In genomic region chr16:8747772-8748171, GRCm38 (mm10) we compare ENCODE assay signal across 19 mouse cellular contexts. TPM values are rescaled to one million over a fixed set of nuclear protein-coding genes. Genes with fewer than 3 reads are reported as not detected.
DNase-seq lines count a peak whose midpoint lies in the region; ATAC-seq and TF ChIP-seq lines count a peak whose summit lies in the region.
"Had no signal": no experiment of that assay in that cellular context is flagged by ENCODE, and none has a peak within 500 bp of the region (broad histone marks: within the 10 kb centered on the region; RNA-seq: fewer than 3 reads in every experiment).

No protein-coding gene starts in this region.

- H3K4me2 ChIP-seq in liver, embryonic 15.5 days = peak overlapping the region; percentile 43
- H3K4me2 ChIP-seq: heart, embryonic 11.5 days; hindbrain, embryonic 13.5 days; intestine, embryonic 15.5 days; limb, embryonic 15.5 days; neural tube, embryonic 13.5 days had no signal

- intact Hi-C loops in left cerebral cortex, postnatal 4 days (cut with DNase I) = no loop called here
- intact Hi-C loops in left cerebral cortex, postnatal 25 days (cut with DNase I) = no loop called here
- intact Hi-C loops in heart, postnatal 14 days (cut with DNase I) = no loop called here

- no peak for TF ChIP-seq POLR2A in ES-Bruce4 (IDR thresholded peaks at IDR 0.05; ENCODE audit: insufficient read depth, low read length)
- TF ChIP-seq POLR2A in bone marrow, adult 2 months (IDR thresholded peaks at IDR 0.05; ENCODE audit: borderline replicate concordance, control insufficient read depth, low read depth, low read length) = no peak

- H3K9me3 ChIP-seq in ES-Bruce4 (replicated peaks; ENCODE audit: control insufficient read depth, insufficient read depth, low read length, poor library complexity, severe bottlenecking) = no peaks in the 10 kb centered on the region
- no peaks in the 10 kb centered on the region for H3K9me3 ChIP-seq in liver, embryonic 15.5 days (replicated peaks)
- H3K9me3 ChIP-seq: hindbrain, embryonic 13.5 days; intestine, embryonic 15.5 days; limb, embryonic 15.5 days; neural tube, embryonic 13.5 days had no signal

- no peak overlapping the region; the same call in 1 of the 2 replicates for H3K4me3 ChIP-seq in ES-Bruce4 (ENCODE audit: low read depth, low read length)
- H3K4me3 ChIP-seq in bone marrow, adult 2 months (replicated peaks; ENCODE audit: control insufficient read depth, low read depth, low read length) = no peak overlapping the region
- H3K4me3 ChIP-seq in liver, embryonic 15.5 days (replicated peaks) = no peak overlapping the region; the same call in 1 of the 2 replicates
- H3K4me3 ChIP-seq: hindbrain, embryonic 13.5 days; intestine, embryonic 15.5 days; layer of hippocampus, adult 2 months; limb, embryonic 15.5 days; neural tube, embryonic 13.5 days had no signal

- H3K4me1 ChIP-seq in ES-Bruce4 (ENCODE audit: control insufficient read depth, insufficient read depth, low read length) = peaks cover 13% of the 10 kb centered on the region
- peaks cover 12% of the 10 kb centered on the region for H3K4me1 ChIP-seq in bone marrow, adult 2 months (ENCODE audit: control insufficient read depth, insufficient read depth, low read length)
- H3K4me1 ChIP-seq in liver, embryonic 15.5 days (replicated peaks) = peaks cover 98% of the 10 kb centered on the region
- H3K4me1 ChIP-seq: hindbrain, embryonic 13.5 days; intestine, embryonic 15.5 days; limb, embryonic 15.5 days; neural tube, embryonic 13.5 days had no signal

- no peak for ATAC-seq in liver, embryonic 15.5 days (ENCODE audit: insufficient read depth)
- ATAC-seq: CD4-positive, CD25-positive, alpha-beta regulatory T cell, adult 4 months; forebrain, postnatal 0 days; intestine, embryonic 15.5 days had no signal

- H3K9ac ChIP-seq in ES-Bruce4 (ENCODE audit: low read depth, poor library complexity, severe bottlenecking) = no peak overlapping the region
- H3K9ac ChIP-seq in liver, embryonic 15.5 days = peak overlapping the region; percentile 30
- H3K9ac ChIP-seq: forebrain, postnatal 0 days; hindbrain, embryonic 13.5 days; intestine, embryonic 15.5 days; limb, embryonic 15.5 days; neural tube, embryonic 13.5 days had no signal

- peak overlapping the region; percentile 87 for H3K27ac ChIP-seq in ES-Bruce4 (ENCODE audit: insufficient read depth, low read length)
- peak overlapping the region; percentile 70 for H3K27ac ChIP-seq in bone marrow, adult 2 months (ENCODE audit: control insufficient read depth, insufficient read depth, low read depth, low read length, poor library complexity)
- peak overlapping the region; percentile 94 for H3K27ac ChIP-seq in liver, embryonic 15.5 days (replicated peaks)
- H3K27ac ChIP-seq: hindbrain, embryonic 13.5 days; intestine, embryonic 15.5 days; layer of hippocampus, adult 2 months; limb, embryonic 15.5 days; neural tube, embryonic 13.5 days; stomach, postnatal 0 days had no signal

- 15% methylated on average over 3 of the region's 3 CpGs for WGBS in bone marrow, adult 2 months
- WGBS in liver, embryonic 15.5 days (ENCODE audit: insufficient replicate concordance) = 27% methylated on average over 3 of the region's 3 CpGs

- TF ChIP-seq EP300 in ES-Bruce4 (IDR thresholded peaks at IDR 0.05; ENCODE audit: insufficient read depth, low read depth, low read length) = no peak

- peak; percentile 57 for DNase-seq in splenic B cell, adult 2 months (ENCODE audit: low read depth, low spot score)
- no peak for DNase-seq in left cerebral cortex, postnatal 4 days
- DNase-seq in left cerebral cortex, postnatal 25 days (ENCODE audit: low spot score in 2 of 2) = no peak
- DNase-seq in heart, postnatal 14 days = no peak
- DNase-seq: cerebellum, adult 9-11 months; forebrain, postnatal 0 days; midbrain, embryonic 14.5 days had no signal

- no peaks in the 10 kb centered on the region for H3K27me3 ChIP-seq in ES-Bruce4 (ENCODE audit: control insufficient read depth, insufficient read depth, low read length, poor library complexity, severe bottlenecking)
- no peaks in the 10 kb centered on the region for H3K27me3 ChIP-seq in liver, embryonic 15.5 days
- H3K27me3 ChIP-seq in splenic B cell, adult 2 months (ENCODE audit: control insufficient read depth, insufficient read depth, low read length, poor library complexity, severe bottlenecking) = no peaks in the 10 kb centered on the region
- H3K27me3 ChIP-seq: hindbrain, embryonic 13.5 days; intestine, embryonic 15.5 days; limb, embryonic 15.5 days; neural tube, embryonic 13.5 days; Patski had no signal

- no peak for TF ChIP-seq CTCF in ES-Bruce4 (IDR thresholded peaks at IDR 0.05; ENCODE audit: low read depth, low read length)
- TF ChIP-seq CTCF in bone marrow, adult 2 months (IDR thresholded peaks at IDR 0.05; ENCODE audit: control insufficient read depth, insufficient read depth, low read length) = no peak

- peaks cover 7% of the 10 kb centered on the region; the same call in 1 of the 2 replicates for H3K36me3 ChIP-seq in ES-Bruce4 (ENCODE audit: control insufficient read depth, insufficient read depth, low read length, poor library complexity, severe bottlenecking)
- H3K36me3 ChIP-seq in liver, embryonic 15.5 days (replicated peaks) = no peaks in the 10 kb centered on the region
- no peaks in the 10 kb centered on the region for H3K36me3 ChIP-seq in splenic B cell, adult 2 months (ENCODE audit: control insufficient read depth, insufficient read depth, low read length, poor library complexity, severe bottlenecking)
- H3K36me3 ChIP-seq: hindbrain, embryonic 13.5 days; intestine, embryonic 15.5 days; limb, embryonic 15.5 days; neural tube, embryonic 13.5 days had no signal

RNA-seq across cellular contexts. Expression of gene Usp7, which starts 44.3 kb away (rescaled TPM):
- 339 and 341 TPM in 2 replicates for polyA plus RNA-seq in ES-Bruce4 (2011; ENCODE audit: insufficient read depth, insufficient read length, low read depth, missing spikeins)
- polyA plus RNA-seq in bone marrow, adult 2 months (2011; ENCODE audit: insufficient read depth, insufficient read length, low replicate concordance, missing spikeins) = 136 TPM in 2 replicates
- polyA plus RNA-seq in liver, embryonic 15.5 days (2015; fragmentation: Nextera tagmentation; extraction: Ambion mirVana) = 24.4 and 29.4 TPM in 2 replicates
- total RNA-seq in left cerebral cortex, postnatal 4 days (2021) = 100 to 1,000 TPM; 184 to 190 TPM
- 100 to 1,000 TPM; 155 to 160 TPM for total RNA-seq in left cerebral cortex, postnatal 25 days (2021)
- 10 to 100 TPM; 61.9 to 65.0 TPM for total RNA-seq in heart, postnatal 14 days (2021)
